Mouse (Mus musculus): ENCODE results near the gene Fcrl5. TPM values are rescaled to one million over a fixed set of nuclear protein-coding genes. Genes with fewer than 3 reads are reported as not detected.

Gene Fcrl5
- polyA plus RNA-seq, 1 experiment from 2014 or later, result not detected

DNA sequence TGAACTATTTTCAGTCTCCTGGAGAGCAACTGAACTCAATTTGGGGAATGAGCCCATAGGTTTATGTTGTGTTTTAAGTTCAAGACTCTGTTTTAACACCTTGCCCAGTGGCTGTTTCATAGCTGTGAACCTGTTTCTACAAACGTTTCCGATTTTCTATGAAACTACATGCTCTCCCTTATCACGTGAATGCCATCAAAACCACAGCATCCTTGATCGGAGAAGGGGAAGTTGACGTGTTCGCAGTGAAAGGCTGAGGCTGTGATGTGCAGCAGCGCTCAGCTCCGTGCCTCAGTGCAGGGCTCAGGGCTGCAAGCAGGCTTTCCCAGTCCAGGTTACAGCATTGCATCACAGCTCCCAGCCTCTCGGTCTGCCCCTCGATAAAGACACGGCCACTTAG, 94.0 kb downstream of the Fcrl5 start:
- Histone ChIP-seq H3K27me3 (replicated peaks; ENCODE audit: control insufficient read depth, insufficient read depth, low read length) (no peaks in the 10 kb centered on the region), H3K27ac (ENCODE audit: low read depth) (no peak overlapping the region), H3K36me3 (ENCODE audit: control insufficient read depth, insufficient read depth, low read length) (peaks cover 71% of the 10 kb centered on the region), H3K4me3 (ENCODE audit: low read depth, low read length) (no peak overlapping the region), H3K4me2 (ENCODE audit: low read length) (no peak overlapping the region), H3K4me1 (replicated peaks; ENCODE audit: control insufficient read depth, insufficient read depth, low read length) (peaks cover 11% of the 10 kb centered on the region), H3K9ac (ENCODE audit: low read length) (no peak overlapping the region), H3K9me3 (ENCODE audit: control insufficient read depth, low read length) (no peaks in the 10 kb centered on the region)
- ATAC-seq (replicated peaks; ENCODE audit: low FRiP score, low TSS enrichment, low read depth) (no peak), DNase-seq (ENCODE audit: low spot score) (no peak)
- 94% methylated on average over 11 of the region's 11 CpGs for WGBS

DNA sequence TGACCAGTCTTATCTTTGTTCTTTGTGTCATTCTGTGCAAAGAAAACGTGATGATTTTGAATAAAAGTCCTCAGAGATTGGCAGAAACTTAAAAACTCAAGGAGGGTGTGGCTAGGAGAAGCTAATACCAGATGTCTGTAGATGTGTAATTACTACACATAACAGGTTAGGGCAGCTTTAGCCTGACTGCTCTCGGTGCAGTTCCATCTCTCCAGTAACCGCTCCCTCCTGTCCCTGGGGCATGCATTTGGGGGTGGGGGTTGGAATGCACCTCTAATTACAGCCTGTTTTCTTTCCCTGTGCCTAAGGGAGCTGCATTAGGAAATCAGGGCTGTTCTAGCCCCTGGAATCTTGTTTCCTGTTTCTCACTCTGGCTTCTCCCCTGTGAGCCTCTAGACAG, 94.7 kb downstream of the Fcrl5 start:
- H3K9me3 ChIP-seq (ENCODE audit: control insufficient read depth, low read length), result no peaks in the 10 kb centered on the region
- no peak overlapping the region for H3K9ac ChIP-seq (ENCODE audit: low read length)
- no peak overlapping the region for H3K4me3 ChIP-seq (ENCODE audit: low read depth, low read length)
- H3K36me3 ChIP-seq (ENCODE audit: control insufficient read depth, insufficient read depth, low read length), result peaks cover 78% of the 10 kb centered on the region
- no peak for ATAC-seq (replicated peaks; ENCODE audit: low FRiP score, low TSS enrichment, low read depth)
- H3K4me2 ChIP-seq (ENCODE audit: low read length), result no peak overlapping the region
- WGBS, result 86% methylated on average over 3 of the region's 3 CpGs
- no peak for DNase-seq (ENCODE audit: low spot score)
- H3K4me1 ChIP-seq (replicated peaks; ENCODE audit: control insufficient read depth, insufficient read depth, low read length), result peaks cover 11% of the 10 kb centered on the region
- H3K27ac ChIP-seq (ENCODE audit: low read depth), result no peak overlapping the region
- H3K27me3 ChIP-seq (replicated peaks; ENCODE audit: control insufficient read depth, insufficient read depth, low read length), result no peaks in the 10 kb centered on the region

DNA sequence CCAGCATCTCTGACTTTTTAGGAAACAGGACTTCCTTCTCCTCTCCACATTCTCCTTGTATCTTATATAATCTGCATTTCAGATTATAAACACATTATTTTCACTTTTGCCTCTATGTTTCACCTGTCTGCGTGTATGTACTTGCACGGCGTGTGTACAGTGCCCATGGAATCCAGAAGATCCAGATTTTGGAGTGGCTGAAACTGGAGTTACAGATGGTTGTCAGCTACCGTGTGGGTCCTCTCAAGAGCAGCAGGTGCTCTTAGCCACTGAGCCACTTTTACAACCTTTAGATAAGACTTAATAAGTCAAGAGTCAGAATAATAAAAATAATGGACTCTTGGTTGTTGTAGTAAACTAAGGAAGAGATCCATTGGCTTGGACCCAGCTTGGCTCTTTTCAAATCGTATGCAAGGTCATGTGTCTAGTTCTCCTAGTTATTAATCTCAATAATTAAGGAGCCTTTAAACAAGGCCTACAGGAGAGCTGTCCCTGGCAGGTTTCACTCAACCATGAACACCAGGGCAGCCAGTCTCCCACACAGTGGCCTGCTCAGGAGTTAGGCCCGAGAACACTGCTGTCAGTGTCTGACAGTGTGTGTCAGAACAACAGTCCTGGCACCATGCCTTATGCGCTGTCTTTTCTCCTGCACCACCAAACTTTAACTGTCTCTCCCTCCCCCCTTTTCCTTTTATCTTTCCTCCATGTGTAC, 98.2 kb downstream of the Fcrl5 start:
- Histone ChIP-seq H3K27me3 (replicated peaks; ENCODE audit: control insufficient read depth, insufficient read depth, low read length) (no peaks in the 10 kb centered on the region), H3K27ac (ENCODE audit: low read depth) (no peak overlapping the region), H3K4me2 (ENCODE audit: low read length) (no peak overlapping the region), H3K36me3 (ENCODE audit: control insufficient read depth, insufficient read depth, low read length) (peaks cover 97% of the 10 kb centered on the region), H3K4me1 (replicated peaks; ENCODE audit: control insufficient read depth, insufficient read depth, low read length) (no peaks in the 10 kb centered on the region), H3K9ac (ENCODE audit: low read length) (no peak overlapping the region), H3K9me3 (ENCODE audit: control insufficient read depth, low read length) (no peaks in the 10 kb centered on the region), H3K4me3 (ENCODE audit: low read depth, low read length) (no peak overlapping the region)
- DNase-seq (ENCODE audit: low spot score), result no peak
- ATAC-seq (replicated peaks; ENCODE audit: low FRiP score, low TSS enrichment, low read depth), result no peak
- WGBS, result 91% methylated on average over 7 of the region's 7 CpGs

DNA sequence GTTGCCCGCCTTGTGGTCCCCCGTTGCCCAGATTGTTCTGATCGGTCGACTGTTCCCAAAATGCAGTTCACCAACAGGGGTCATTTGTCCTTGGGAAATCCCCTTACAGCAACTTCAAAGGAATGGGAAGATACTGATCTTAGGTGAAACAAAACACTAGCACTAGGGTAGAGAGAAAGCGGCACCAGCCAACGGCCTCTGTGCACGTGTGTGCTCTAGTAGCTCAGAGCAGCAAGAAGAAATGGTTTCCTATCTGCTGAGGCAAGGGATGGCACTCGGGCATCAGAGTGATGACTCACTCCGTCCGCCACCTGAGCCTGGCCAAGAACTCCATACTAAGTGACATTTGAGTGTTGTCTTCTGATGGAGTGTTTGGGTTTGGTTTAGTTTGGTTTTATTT, 102.5 kb downstream of the Fcrl5 start:
- no peak for DNase-seq (ENCODE audit: low spot score)
- Histone ChIP-seq H3K9me3 (ENCODE audit: control insufficient read depth, low read length) (no peaks in the 10 kb centered on the region), H3K27ac (ENCODE audit: low read depth) (no peak overlapping the region), H3K36me3 (ENCODE audit: control insufficient read depth, insufficient read depth, low read length) (peaks cover 61% of the 10 kb centered on the region), H3K4me2 (ENCODE audit: low read length) (no peak overlapping the region), H3K27me3 (replicated peaks; ENCODE audit: control insufficient read depth, insufficient read depth, low read length) (no peaks in the 10 kb centered on the region), H3K4me1 (replicated peaks; ENCODE audit: control insufficient read depth, insufficient read depth, low read length) (no peaks in the 10 kb centered on the region), H3K4me3 (ENCODE audit: low read depth, low read length) (no peak overlapping the region), H3K9ac (ENCODE audit: low read length) (no peak overlapping the region)
- WGBS, result 76% methylated on average over 10 of the region's 10 CpGs
- ATAC-seq (replicated peaks; ENCODE audit: low FRiP score, low TSS enrichment, low read depth), result no peak

DNA sequence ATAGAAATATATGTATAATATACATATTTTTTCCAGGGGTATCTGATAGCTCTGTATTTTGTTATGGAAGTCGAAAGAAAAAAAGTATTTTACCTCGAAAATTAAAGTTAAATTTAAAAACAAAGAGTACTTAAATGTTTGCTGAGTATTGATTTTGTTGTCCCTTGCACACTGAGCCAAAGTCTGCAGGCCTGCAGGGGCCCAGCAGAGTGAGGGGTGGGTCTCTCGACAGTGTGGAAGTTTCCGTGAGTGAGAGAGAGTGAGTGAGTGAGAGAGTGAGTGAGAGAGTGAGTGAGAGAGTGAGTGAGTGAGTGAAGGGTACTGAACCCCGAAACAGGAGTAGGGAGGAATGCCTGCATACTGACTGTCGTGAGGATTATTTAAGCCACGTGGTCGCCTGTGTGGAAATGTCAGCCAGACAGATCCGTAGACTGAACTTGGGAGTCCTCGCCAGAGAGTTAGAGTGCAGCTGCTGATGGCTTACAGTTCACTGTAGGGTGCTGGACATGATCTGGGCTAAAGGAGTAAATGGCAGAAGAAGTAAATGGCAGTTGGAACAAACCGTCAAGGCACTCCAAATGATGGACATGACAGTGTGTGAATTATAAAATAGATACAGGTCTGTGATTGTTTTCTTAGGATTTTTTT, 104.6 kb downstream of the Fcrl5 start:
- DNase-seq (ENCODE audit: low spot score) (no peak), ATAC-seq (replicated peaks; ENCODE audit: low FRiP score, low TSS enrichment, low read depth) (no peak)
- 72% methylated on average over 11 of the region's 11 CpGs for WGBS
- Histone ChIP-seq H3K4me2 (ENCODE audit: low read length) (no peak overlapping the region), H3K27ac (ENCODE audit: low read depth) (no peak overlapping the region), H3K9me3 (ENCODE audit: control insufficient read depth, low read length) (no peaks in the 10 kb centered on the region), H3K4me1 (replicated peaks; ENCODE audit: control insufficient read depth, insufficient read depth, low read length) (no peaks in the 10 kb centered on the region), H3K9ac (ENCODE audit: low read length) (no peak overlapping the region), H3K36me3 (ENCODE audit: control insufficient read depth, insufficient read depth, low read length) (peaks cover 40% of the 10 kb centered on the region), H3K4me3 (ENCODE audit: low read depth, low read length) (no peak overlapping the region), H3K27me3 (replicated peaks; ENCODE audit: control insufficient read depth, insufficient read depth, low read length) (no peaks in the 10 kb centered on the region)

DNA sequence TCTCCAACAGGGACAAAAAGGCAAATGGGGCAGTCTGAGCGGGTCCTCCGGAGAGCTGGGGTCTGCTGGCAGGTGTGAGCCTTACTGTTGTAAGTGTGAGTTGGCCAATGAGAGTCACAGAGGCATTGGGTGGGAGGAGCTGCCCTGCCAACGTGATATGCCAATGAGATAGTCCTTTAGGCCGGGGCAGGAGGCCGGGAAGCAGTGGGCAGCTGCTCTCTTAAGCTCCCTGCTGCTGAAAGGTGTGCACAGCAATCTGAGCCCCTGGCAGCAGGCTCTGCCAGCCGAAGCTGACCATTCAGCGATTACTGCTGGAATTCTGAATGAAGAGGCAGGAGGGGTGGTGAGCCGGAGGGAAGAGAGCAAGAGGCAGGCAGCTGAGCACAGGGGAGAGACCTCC, 105.1 kb downstream of the Fcrl5 start:
- Histone ChIP-seq H3K27ac (ENCODE audit: low read depth) (no peak overlapping the region), H3K9ac (ENCODE audit: low read length) (no peak overlapping the region), H3K4me2 (ENCODE audit: low read length) (no peak overlapping the region), H3K36me3 (ENCODE audit: control insufficient read depth, insufficient read depth, low read length) (peaks cover 34% of the 10 kb centered on the region), H3K27me3 (replicated peaks; ENCODE audit: control insufficient read depth, insufficient read depth, low read length) (no peaks in the 10 kb centered on the region), H3K9me3 (ENCODE audit: control insufficient read depth, low read length) (no peaks in the 10 kb centered on the region), H3K4me1 (replicated peaks; ENCODE audit: control insufficient read depth, insufficient read depth, low read length) (no peaks in the 10 kb centered on the region), H3K4me3 (ENCODE audit: low read depth, low read length) (no peak overlapping the region)
- DNase-seq (ENCODE audit: low spot score) (no peak), ATAC-seq (replicated peaks; ENCODE audit: low FRiP score, low TSS enrichment, low read depth) (no peak)
- WGBS, result 34% methylated on average over 8 of the region's 8 CpGs

DNA sequence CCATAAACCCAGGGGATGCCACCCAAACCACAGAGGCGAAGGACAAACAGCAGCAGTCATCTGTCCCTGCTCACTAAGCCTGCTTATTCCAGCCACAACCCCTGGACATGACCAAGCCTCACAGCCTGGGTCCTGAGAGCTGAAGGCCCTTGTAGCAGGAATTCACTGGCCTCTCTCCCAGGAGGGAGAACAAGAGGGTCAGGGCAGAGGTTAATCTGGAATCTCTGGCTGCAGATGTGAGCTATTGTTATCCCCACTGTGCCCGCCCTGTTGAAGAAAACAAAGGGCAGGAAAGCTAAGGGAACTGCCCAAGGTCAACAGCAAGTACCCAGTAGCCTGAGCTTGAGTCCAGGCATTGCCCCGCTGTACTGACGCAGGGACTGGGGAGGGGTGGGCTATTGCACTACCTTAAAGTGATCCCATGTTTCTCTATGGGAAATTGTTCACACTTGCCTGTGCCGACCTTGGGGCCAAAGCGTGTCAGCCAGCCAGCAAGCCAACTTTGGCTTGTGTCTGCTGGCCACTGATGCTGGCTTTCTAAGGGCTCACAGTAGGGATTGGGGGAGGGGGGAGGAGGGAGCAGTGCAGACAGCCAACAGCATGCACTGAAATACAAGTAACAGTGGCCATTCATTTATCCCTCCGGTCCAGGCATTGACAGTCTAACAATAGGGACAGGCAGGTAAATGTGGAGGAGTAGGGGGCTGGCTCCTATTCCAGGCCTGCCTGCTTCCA, 107.1 kb downstream of the Fcrl5 start:
- Histone ChIP-seq H3K9ac (ENCODE audit: low read length) (no peak overlapping the region), H3K9me3 (ENCODE audit: control insufficient read depth, low read length) (no peaks in the 10 kb centered on the region), H3K4me2 (ENCODE audit: low read length) (no peak overlapping the region), H3K4me3 (ENCODE audit: low read depth, low read length) (no peak overlapping the region), H3K27ac (ENCODE audit: low read depth) (no peak overlapping the region), H3K36me3 (ENCODE audit: control insufficient read depth, insufficient read depth, low read length) (peaks cover 15% of the 10 kb centered on the region; the same call in 1 of the 2 replicates), H3K4me1 (replicated peaks; ENCODE audit: control insufficient read depth, insufficient read depth, low read length) (no peaks in the 10 kb centered on the region), H3K27me3 (replicated peaks; ENCODE audit: control insufficient read depth, insufficient read depth, low read length) (no peaks in the 10 kb centered on the region)
- DNase-seq (ENCODE audit: low spot score) (no peak), ATAC-seq (replicated peaks; ENCODE audit: low FRiP score, low TSS enrichment, low read depth) (no peak)
- WGBS, result 72% methylated on average over 7 of the region's 7 CpGs

DNA sequence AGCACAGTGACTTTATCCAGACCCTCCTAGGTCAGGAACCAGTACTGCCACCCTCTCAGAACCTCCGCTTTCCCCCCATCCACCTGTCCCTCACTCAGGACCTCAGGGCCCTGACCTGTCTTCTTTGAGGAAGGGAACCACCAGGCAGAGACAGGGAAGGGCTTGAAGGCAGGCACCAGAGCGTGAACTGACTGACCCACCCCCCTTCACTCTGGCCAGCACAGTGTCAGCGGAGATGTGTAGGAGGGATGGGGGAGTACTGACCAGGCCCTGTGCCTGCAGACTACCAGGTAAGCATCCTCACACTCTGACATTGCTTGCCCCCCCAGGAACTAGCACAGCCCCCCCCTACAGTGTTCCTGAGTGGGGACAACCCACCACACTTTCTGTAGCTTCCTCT, 110.0 kb downstream of the Fcrl5 start:
- Histone ChIP-seq H3K36me3 (ENCODE audit: control insufficient read depth, insufficient read depth, low read length) (no peaks in the 10 kb centered on the region), H3K9ac (ENCODE audit: low read length) (no peak overlapping the region), H3K9me3 (ENCODE audit: control insufficient read depth, low read length) (no peaks in the 10 kb centered on the region), H3K4me1 (replicated peaks; ENCODE audit: control insufficient read depth, insufficient read depth, low read length) (no peaks in the 10 kb centered on the region), H3K27ac (ENCODE audit: low read depth) (no peak overlapping the region), H3K27me3 (replicated peaks; ENCODE audit: control insufficient read depth, insufficient read depth, low read length) (no peaks in the 10 kb centered on the region), H3K4me2 (ENCODE audit: low read length) (no peak overlapping the region), H3K4me3 (ENCODE audit: low read depth, low read length) (no peak overlapping the region)
- 81% methylated on average over 3 of the region's 3 CpGs for WGBS
- no peak for ATAC-seq (replicated peaks; ENCODE audit: low FRiP score, low TSS enrichment, low read depth)
- no peak for DNase-seq (ENCODE audit: low spot score)
